Mouse (Mus musculus) testis, adult 2 months (tissue): ENCODE measurements around the gene Ralgapa2.

ENCODE experiments used
- CTCF ChIP-seq: fragments of 200-500 bp; IDR thresholded peaks from 2 replicates; pipeline ENCODE4 v1.5.1; 2012; ENCODE audit warnings: low read depth, mild to moderate bottlenecking, inconsistent platforms, low read length, moderate library complexity; ENCODE audit not compliant: control insufficient read depth, insufficient read depth, insufficient replicate concordance
- POLR2A ChIP-seq: fragments of 200-500 bp; IDR thresholded peaks from 2 replicates; pipeline ENCODE4 v1.6.1; 2012; ENCODE audit warnings: low read depth, mild to moderate bottlenecking, inconsistent platforms, low read length, moderate library complexity; ENCODE audit not compliant: control insufficient read depth

- no peak for TF ChIP-seq POLR2A
- TF ChIP-seq CTCF, result no peak
Measured at GRCm38 (mm10) chr2:146249033-146249432, 263.1 kb downstream of the Ralgapa2 start.
